Mouse (Mus musculus) embryonic facial prominence, embryonic 15.5 days (tissue): Measurements from ENCODE around the gene Fam187b. TPM values are rescaled to one million over a fixed set of nuclear protein-coding genes. Genes with fewer than 3 reads are reported as not detected.
A peak's percentile ranks its signal among the peaks of the same experiment; 100 is the strongest.

Experiments used
- ATAC-seq: fragments of 200-750 bp; cut with Nextera tagmentation; 2 replicates; pipeline ENCODE4 v1.8.0; 2017; ENCODE audit warnings: low read depth, moderate TSS enrichment; ENCODE audit not compliant: insufficient number of reproducible peaks, low FRiP score, low TSS enrichment
- H3K27ac ChIP-seq: fragments of 300-500 bp; sonication (generic); replicated peaks from 2 replicates; pipeline ENCODE4 v1.5.1; 2015; ENCODE audit warnings: mild to moderate bottlenecking, inconsistent platforms
- H3K27me3 ChIP-seq: fragments of 300-500 bp; sonication (generic); 2 replicates; pipeline ENCODE4 v1.6.1; 2015; ENCODE audit warnings: inconsistent platforms
- H3K36me3 ChIP-seq: fragments of 300-500 bp; sonication (generic); 2 replicates; pipeline ENCODE4 v1.6.1; 2015; ENCODE audit warnings: mild to moderate bottlenecking, inconsistent platforms
- H3K4me1 ChIP-seq: fragments of 300-500 bp; sonication (generic); 2 replicates; pipeline ENCODE4 v1.6.1; 2015; ENCODE audit warnings: inconsistent platforms
- H3K4me2 ChIP-seq: fragments of 300-500 bp; sonication (generic); replicated peaks from 2 replicates; pipeline ENCODE4 v1.6.1; 2015; ENCODE audit warnings: mild to moderate bottlenecking, inconsistent platforms
- H3K4me3 ChIP-seq: fragments of 300-500 bp; sonication (generic); replicated peaks from 2 replicates; pipeline ENCODE4 v1.5.1; 2015; ENCODE audit warnings: mild to moderate bottlenecking, inconsistent platforms
- H3K9ac ChIP-seq: fragments of 300-500 bp; sonication (generic); 2 replicates; pipeline ENCODE4 v1.6.1; 2015; ENCODE audit warnings: inconsistent platforms
- H3K9me3 ChIP-seq: fragments of 300-500 bp; sonication (generic); replicated peaks from 2 replicates; pipeline ENCODE4 v1.6.1; 2016; ENCODE audit warnings: inconsistent platforms
- WGBS: fragments of 180-500 bp; shearing (Covaris S2); methylation state at CpG from one replicate; pipeline ENCODE4 v1.1.7; 2015; 5-methylcytosine and 5-hydroxymethylcytosine counted together
- polyA plus RNA-seq: library from polyadenylated mRNA; unstranded; fragments of >200 nt; fragmentation: Nextera tagmentation; extraction: Ambion mirVana; gene quantifications from 2 replicates; pipeline ENCODE4 v1.2.1, GENCODE M21; 2015

Gene Fam187b
- polyA plus RNA-seq, 1 experiment from 2014 or later, result 4.8 TPM

- Histone ChIP-seq H3K27me3 (no peaks in the 10 kb centered on the region), H3K36me3 (no peaks in the 10 kb centered on the region), H3K9me3 (no peaks in the 10 kb centered on the region), H3K9ac (no peak overlapping the region), H3K4me2 (no peak overlapping the region), H3K4me1 (no peaks in the 10 kb centered on the region), H3K4me3 (no peak overlapping the region), H3K27ac (no peak overlapping the region)
- WGBS, result 83% methylated on average over 9 of the region's 9 CpGs
- ATAC-seq, result no peak
Measured at GRCm38 (mm10) chr7:30985357-30985756, 11.8 kb downstream of the Fam187b start.

GRCm38 (mm10) chr7:30988519-30989162, 15.1 kb downstream of the Fam187b start:
- Histone ChIP-seq H3K4me3 (no peak overlapping the region), H3K27ac (no peak overlapping the region), H3K4me1 (no peaks in the 10 kb centered on the region), H3K9ac (no peak overlapping the region), H3K36me3 (no peaks in the 10 kb centered on the region), H3K9me3 (no peaks in the 10 kb centered on the region), H3K4me2 (no peak overlapping the region), H3K27me3 (no peaks in the 10 kb centered on the region)
- no peak for ATAC-seq
- 84% methylated on average over 4 of the region's 4 CpGs for WGBS

- no peak for ATAC-seq
- H3K4me3 ChIP-seq, result no peak overlapping the region
- no peaks in the 10 kb centered on the region for H3K36me3 ChIP-seq
- peaks cover 6% of the 10 kb centered on the region; the same call in 1 of the 2 replicates for H3K4me1 ChIP-seq
- no peaks in the 10 kb centered on the region for H3K27me3 ChIP-seq
- peaks cover 8% of the 10 kb centered on the region; the same call in 1 of the 2 replicates for H3K9me3 ChIP-seq
- no peak overlapping the region for H3K9ac ChIP-seq
- no peak overlapping the region for H3K27ac ChIP-seq
- H3K4me2 ChIP-seq, result no peak overlapping the region
- WGBS, result 77% methylated on average over 5 of the region's 5 CpGs
Measured at GRCm38 (mm10) chr7:30992148-30992547, 18.6 kb downstream of the Fam187b start.

- Histone ChIP-seq H3K9me3 (peaks cover 8% of the 10 kb centered on the region; the same call in 1 of the 2 replicates), H3K36me3 (no peaks in the 10 kb centered on the region), H3K4me1 (peaks cover 6% of the 10 kb centered on the region; the same call in 1 of the 2 replicates), H3K27ac (no peak overlapping the region), H3K4me3 (no peak overlapping the region), H3K4me2 (no peak overlapping the region), H3K9ac (no peak overlapping the region), H3K27me3 (no peaks in the 10 kb centered on the region)
- 48% methylated on average over 5 of the region's 5 CpGs for WGBS
- 0 out of 2 replicates have a peak, but pooled peaks have one; percentile 19 for ATAC-seq
Measured at GRCm38 (mm10) chr7:30993986-30994385, 20.4 kb downstream of the Fam187b start.

GRCm38 (mm10) chr7:30996491-30996890, 22.9 kb downstream of the Fam187b start:
- H3K4me2 ChIP-seq, result no peak overlapping the region
- 97% methylated on average over 2 of the region's 2 CpGs for WGBS

GRCm38 (mm10) chr7:31000505-31001020, 27.0 kb downstream of the Fam187b start:
- Histone ChIP-seq H3K9ac (no peak overlapping the region), H3K4me3 (no peak overlapping the region), H3K27ac (no peak overlapping the region; the same call in 1 of the 2 replicates), H3K9me3 (peaks cover 8% of the 10 kb centered on the region; the same call in 1 of the 2 replicates), H3K27me3 (no peaks in the 10 kb centered on the region), H3K4me2 (0 out of 2 replicates have a peak overlapping the region, but pooled peaks have one; percentile 15), H3K4me1 (peaks cover 11% of the 10 kb centered on the region), H3K36me3 (no peaks in the 10 kb centered on the region)
- peak; percentile 60; the same call in 1 of the 2 replicates for ATAC-seq
- 1% methylated on average over 7 of the region's 7 CpGs for WGBS

More at GRCm38 (mm10) chr7:30996491-30996890, 22.9 kb downstream of the Fam187b start:
- H3K27ac ChIP-seq, result no peak overlapping the region
- ATAC-seq, result no peak
- no peaks in the 10 kb centered on the region for H3K36me3 ChIP-seq
- peaks cover 8% of the 10 kb centered on the region; the same call in 1 of the 2 replicates for H3K9me3 ChIP-seq
- no peak overlapping the region for H3K4me3 ChIP-seq
- H3K9ac ChIP-seq, result no peak overlapping the region
- peaks cover 17% of the 10 kb centered on the region for H3K4me1 ChIP-seq
- no peaks in the 10 kb centered on the region for H3K27me3 ChIP-seq

GRCm38 (mm10) chr7:31002650-31003049, 29.1 kb downstream of the Fam187b start:
- WGBS, result 75% methylated on average over 8 of the region's 8 CpGs
- Histone ChIP-seq H3K27me3 (no peaks in the 10 kb centered on the region), H3K9me3 (no peaks in the 10 kb centered on the region), H3K36me3 (no peaks in the 10 kb centered on the region), H3K4me3 (no peak overlapping the region), H3K27ac (no peak overlapping the region), H3K9ac (no peak overlapping the region), H3K4me2 (no peak overlapping the region), H3K4me1 (peaks cover 11% of the 10 kb centered on the region)
- no peak for ATAC-seq

- Histone ChIP-seq H3K4me1 (no peaks in the 10 kb centered on the region), H3K9me3 (no peaks in the 10 kb centered on the region), H3K4me2 (no peak overlapping the region), H3K4me3 (no peak overlapping the region), H3K36me3 (no peaks in the 10 kb centered on the region), H3K9ac (no peak overlapping the region), H3K27ac (no peak overlapping the region), H3K27me3 (no peaks in the 10 kb centered on the region)
- 88% methylated on average over 1 of the region's 1 CpGs for WGBS
- ATAC-seq, result 0 out of 2 replicates have a peak, but pooled peaks have one; percentile 16
Measured at GRCm38 (mm10) chr7:31007775-31008174, 34.2 kb downstream of the Fam187b start.

- no peaks in the 10 kb centered on the region for H3K36me3 ChIP-seq
- no peaks in the 10 kb centered on the region for H3K4me1 ChIP-seq
- H3K4me3 ChIP-seq, result no peak overlapping the region
- no peak for ATAC-seq
- no peak overlapping the region for H3K27ac ChIP-seq
- no peaks in the 10 kb centered on the region for H3K9me3 ChIP-seq
- no peak overlapping the region for H3K9ac ChIP-seq
- no peaks in the 10 kb centered on the region for H3K27me3 ChIP-seq
- no peak overlapping the region for H3K4me2 ChIP-seq
- WGBS, result 53% methylated on average over 1 of the region's 1 CpGs
Measured at GRCm38 (mm10) chr7:31008175-31008574, 34.6 kb downstream of the Fam187b start.

- Histone ChIP-seq H3K9me3 (no peaks in the 10 kb centered on the region), H3K27ac (no peak overlapping the region), H3K4me1 (no peaks in the 10 kb centered on the region), H3K4me3 (no peak overlapping the region), H3K9ac (no peak overlapping the region), H3K36me3 (no peaks in the 10 kb centered on the region), H3K27me3 (no peaks in the 10 kb centered on the region), H3K4me2 (no peak overlapping the region)
- 69% methylated on average over 3 of the region's 3 CpGs for WGBS
- ATAC-seq, result no peak
Measured at GRCm38 (mm10) chr7:31008889-31009288, 35.3 kb downstream of the Fam187b start.

GRCm38 (mm10) chr7:31012971-31013370, 39.4 kb downstream of the Fam187b start:
- 71% methylated on average over 5 of the region's 5 CpGs for WGBS
- Histone ChIP-seq H3K9me3 (no peaks in the 10 kb centered on the region), H3K4me3 (no peak overlapping the region), H3K36me3 (no peaks in the 10 kb centered on the region), H3K4me2 (no peak overlapping the region), H3K4me1 (peaks cover 15% of the 10 kb centered on the region), H3K27me3 (no peaks in the 10 kb centered on the region), H3K27ac (no peak overlapping the region), H3K9ac (no peak overlapping the region)
- no peak for ATAC-seq
